Mouse (Mus musculus) limb, embryonic 14.5 days (tissue): ENCODE measurements around the gene Rhobtb1. TPM values are rescaled to one million over a fixed set of nuclear protein-coding genes. Genes with fewer than 3 reads are reported as not detected.
A peak's percentile ranks its signal among the peaks of the same experiment; 100 is the strongest.

Source experiments
- ATAC-seq: fragments of 200-750 bp; cut with Nextera tagmentation; 2 replicates; pipeline ENCODE4 v1.8.0; 2017; ENCODE audit warnings: low read depth, moderate number of reproducible peaks, moderate TSS enrichment; ENCODE audit not compliant: low FRiP score
- DNase-seq: peaks from one replicate; pipeline ENCODE4 v3.0.0-alpha.2; 2015; ENCODE audit warnings: low spot score
- H3K27ac ChIP-seq: fragments of 300-500 bp; sonication (generic); replicated peaks from 2 replicates; pipeline ENCODE4 v1.5.1; 2014; ENCODE audit warnings: low read depth, mild to moderate bottlenecking, low read length, moderate library complexity, mixed read lengths
- H3K27me3 ChIP-seq: fragments of 300-500 bp; sonication (generic); 2 replicates; pipeline ENCODE4 v1.6.1; 2014; ENCODE audit warnings: low read length, mixed read lengths; ENCODE audit not compliant: control insufficient read depth, insufficient read depth
- H3K36me3 ChIP-seq: fragments of 300-500 bp; sonication (generic); 2 replicates; pipeline ENCODE4 v1.6.1; 2014; ENCODE audit warnings: mild to moderate bottlenecking, low read length, moderate library complexity, mixed read lengths; ENCODE audit not compliant: control insufficient read depth, insufficient read depth
- H3K4me1 ChIP-seq: fragments of 300-500 bp; sonication (generic); 2 replicates; pipeline ENCODE4 v1.6.1; 2014; ENCODE audit warnings: antibody characterized with exemption, low read length, mixed read lengths; ENCODE audit not compliant: control insufficient read depth, insufficient read depth
- H3K4me2 ChIP-seq: fragments of 300-500 bp; sonication (generic); replicated peaks from 2 replicates; pipeline ENCODE4 v1.6.1; 2014; ENCODE audit warnings: low read depth, mild to moderate bottlenecking, low read length, moderate library complexity; ENCODE audit not compliant: severe bottlenecking
- H3K4me3 ChIP-seq: fragments of 300-500 bp; sonication (generic); replicated peaks from 2 replicates; pipeline ENCODE4 v1.5.1; 2014; ENCODE audit warnings: low read length
- H3K9ac ChIP-seq: fragments of 300-500 bp; sonication (generic); 2 replicates; pipeline ENCODE4 v1.6.1; 2014; ENCODE audit warnings: mild to moderate bottlenecking, low read depth, low read length, moderate library complexity; ENCODE audit not compliant: severe bottlenecking
- H3K9me3 ChIP-seq: fragments of 300-500 bp; sonication (generic); 2 replicates; pipeline ENCODE4 v1.6.1; 2016; ENCODE audit warnings: low read length; ENCODE audit not compliant: control insufficient read depth
- POLR2A ChIP-seq: fragments of 200-500 bp; IDR thresholded peaks from 2 replicates; pipeline ENCODE4 v1.8.0; 2012; ENCODE audit warnings: inconsistent platforms, mild to moderate bottlenecking, moderate library complexity, borderline replicate concordance; ENCODE audit not compliant: insufficient read depth, insufficient read length; ENCODE audit errors: extremely low read depth
- WGBS: fragments of 180-500 bp; shearing (Covaris S2); extraction: QIAGEN DNeasy Blood & Tissue Kit; methylation state at CpG from one replicate; pipeline ENCODE4 v1.1.7; 2014; 5-methylcytosine and 5-hydroxymethylcytosine counted together
- polyA plus RNA-seq, 2 experiments: library from polyadenylated mRNA; depleted of rRNA in 1 of 2; stranded (reverse) in 1 of 2; unstranded in 1 of 2; fragments of >200 nt; fragmentation: Nextera tagmentation in 1 of 2; extraction: Ambion mirVana in 1 of 2; gene quantifications; 2 replicates each; pipeline versions ENCODE4 v1.2.1 to v1.2.3; 2012 to 2014

Rhobtb1 gene
- polyA plus RNA-seq (2012; rRNA removed) (17.5 and 18.1 TPM in 2 replicates), polyA plus RNA-seq (2014; fragmentation: Nextera tagmentation; extraction: Ambion mirVana) (35.0 and 38.6 TPM in 2 replicates)

DNA sequence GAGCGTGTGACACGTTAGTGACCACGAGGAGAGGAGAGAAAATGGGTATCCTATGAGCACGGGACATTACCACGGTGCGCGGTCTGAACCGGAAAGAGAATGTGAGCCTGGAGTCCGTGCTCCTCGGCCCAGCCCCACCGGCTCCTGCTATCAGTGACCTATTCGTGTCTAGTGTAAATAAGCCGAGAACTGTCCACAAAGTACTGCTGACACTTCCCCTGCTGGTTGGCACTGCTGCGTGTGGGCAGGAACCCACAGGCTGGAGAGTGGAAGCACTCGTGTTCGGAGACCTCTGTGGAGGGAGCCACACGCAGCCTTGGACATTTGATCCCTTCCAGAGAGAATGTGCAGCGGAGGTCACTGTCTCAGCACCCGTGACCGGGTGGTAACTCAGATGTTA is at the start of gene Rhobtb1:
TSS of gene Rhobtb1 (plus strand) at position 390 of the 400 bp plus-strand sequence.
- 78% methylated on average over 20 of the region's 20 CpGs for WGBS
- no peak within 1 kb of the TSS for H3K4me2 ChIP-seq

DNA sequence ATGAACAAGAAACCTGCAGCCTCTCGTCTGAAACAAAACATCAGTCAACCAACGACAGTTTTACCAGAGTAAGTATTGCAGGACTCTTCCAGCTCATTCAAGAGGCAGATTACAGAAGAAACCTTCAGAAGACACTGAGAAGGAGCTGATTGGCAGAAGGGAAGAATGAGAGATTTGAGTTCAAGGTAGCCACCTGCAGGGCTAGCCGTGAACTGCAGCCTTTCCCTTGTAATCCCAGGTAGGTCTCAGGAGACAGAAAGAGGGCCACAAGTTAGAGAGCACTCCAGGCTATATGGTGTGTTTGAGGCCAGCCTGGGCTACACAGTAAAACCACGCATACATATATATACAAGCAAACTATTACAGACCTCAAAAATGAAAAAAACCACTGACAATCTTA is 49.2 kb upstream of the Rhobtb1 start:
- ATAC-seq (no peak), DNase-seq (peak; percentile 46)
- Histone ChIP-seq H3K27me3 (no peaks in the 10 kb centered on the region), H3K4me3 (no peak overlapping the region), H3K9ac (no peak overlapping the region), H3K36me3 (no peaks in the 10 kb centered on the region), H3K9me3 (no peaks in the 10 kb centered on the region), H3K27ac (no peak overlapping the region), H3K4me1 (peaks cover 8% of the 10 kb centered on the region), H3K4me2 (no peak overlapping the region)
- 78% methylated on average over 4 of the region's 4 CpGs for WGBS
- TF ChIP-seq POLR2A, result no peak

More for the DNA sequence above, at the start of gene Rhobtb1:
- TF ChIP-seq POLR2A, result no peak
- Histone ChIP-seq H3K9ac (no peak within 1 kb of the TSS), H3K27ac (no peak within 1 kb of the TSS), H3K4me3 (no peak within 1 kb of the TSS), H3K4me1 (no peaks in the 10 kb centered on the region), H3K36me3 (no peaks in the 10 kb centered on the region), H3K9me3 (no peaks in the 10 kb centered on the region), H3K27me3 (no peaks in the 10 kb centered on the region)
- DNase-seq (no peak), ATAC-seq (no peak)

DNA sequence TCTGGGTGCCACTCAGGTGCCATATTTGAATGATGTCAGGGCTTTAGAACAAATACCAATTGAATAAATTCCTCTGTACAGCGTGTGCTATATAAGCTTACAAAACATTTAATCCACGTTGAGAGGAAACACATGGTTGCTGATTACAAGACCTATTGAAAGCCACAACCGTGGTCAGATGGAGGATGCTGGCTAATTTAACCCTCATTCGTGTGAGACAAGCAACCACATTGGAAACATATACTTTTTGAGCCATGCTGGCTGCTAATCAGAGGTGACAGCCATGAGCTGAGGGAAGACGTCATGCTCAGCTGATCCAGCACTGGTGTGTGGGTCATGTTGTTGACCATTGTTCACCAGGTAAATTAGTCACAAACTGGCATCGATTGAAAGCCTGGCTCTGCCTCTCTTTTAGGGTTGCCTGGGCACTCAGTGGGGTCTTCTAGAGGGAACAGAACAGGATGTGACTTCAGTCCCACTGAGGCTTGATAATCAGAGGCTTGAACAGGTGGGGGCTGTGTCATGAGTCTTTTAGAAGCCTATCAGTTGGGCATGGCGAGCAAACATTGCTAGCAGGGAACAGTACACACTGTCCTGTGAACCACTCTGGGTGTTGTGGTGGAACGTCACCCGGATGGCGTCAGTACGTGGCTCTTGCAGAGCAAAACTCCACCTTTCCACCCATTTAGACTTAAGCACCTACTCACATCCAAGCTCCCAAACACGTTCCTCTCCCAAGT is 46.9 kb upstream of the Rhobtb1 start:
- no peaks in the 10 kb centered on the region for H3K36me3 ChIP-seq
- ATAC-seq, result no peak
- TF ChIP-seq POLR2A, result no peak
- no peak for DNase-seq
- H3K27me3 ChIP-seq, result no peaks in the 10 kb centered on the region
- no peak overlapping the region for H3K4me3 ChIP-seq
- no peak overlapping the region for H3K27ac ChIP-seq
- no peak overlapping the region for H3K4me2 ChIP-seq
- 70% methylated on average over 12 of the region's 12 CpGs for WGBS
- H3K9me3 ChIP-seq, result no peaks in the 10 kb centered on the region
- H3K9ac ChIP-seq, result no peak overlapping the region
- H3K4me1 ChIP-seq, result peaks cover 18% of the 10 kb centered on the region

GRCm38 (mm10) chr10:69104883-69105225 is 46.4 kb upstream of the Rhobtb1 start:
- peak; percentile 49 for DNase-seq
- TF ChIP-seq POLR2A, result no peak
- H3K27ac ChIP-seq, result no peak overlapping the region
- H3K27me3 ChIP-seq, result no peaks in the 10 kb centered on the region
- H3K9ac ChIP-seq, result no peak overlapping the region
- ATAC-seq, result no peak
- no peaks in the 10 kb centered on the region for H3K9me3 ChIP-seq
- WGBS, result 67% methylated on average over 9 of the region's 9 CpGs
- no peaks in the 10 kb centered on the region for H3K36me3 ChIP-seq
- no peak overlapping the region for H3K4me2 ChIP-seq
- H3K4me3 ChIP-seq, result no peak overlapping the region
- H3K4me1 ChIP-seq, result peaks cover 18% of the 10 kb centered on the region

DNA sequence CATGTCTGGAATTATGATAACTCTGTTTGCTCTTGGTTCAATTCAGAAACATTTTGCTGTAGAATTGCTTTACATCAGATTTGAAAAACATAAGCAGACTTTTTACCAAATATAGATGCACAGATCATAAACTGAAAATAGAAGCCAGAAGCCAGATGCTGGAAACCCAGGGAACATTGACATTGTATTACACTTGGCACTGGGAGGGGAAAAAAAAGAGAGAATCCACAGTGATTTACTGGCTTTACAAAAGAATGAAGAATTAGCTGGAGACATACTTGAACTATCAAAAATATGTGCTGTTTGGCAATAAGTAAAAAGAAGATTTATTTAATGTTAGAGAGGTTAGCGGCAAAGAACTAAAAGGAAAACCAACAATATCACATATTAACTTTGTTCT is 44.4 kb upstream of the Rhobtb1 start:
- Histone ChIP-seq H3K27me3 (no peaks in the 10 kb centered on the region), H3K4me2 (no peak overlapping the region), H3K9ac (no peak overlapping the region), H3K4me3 (no peak overlapping the region), H3K27ac (no peak overlapping the region), H3K9me3 (no peaks in the 10 kb centered on the region), H3K4me1 (peaks cover 18% of the 10 kb centered on the region), H3K36me3 (no peaks in the 10 kb centered on the region)
- DNase-seq (peak; percentile 73), ATAC-seq (no peak)
- 69% methylated on average over 1 of the region's 1 CpGs for WGBS
- TF ChIP-seq POLR2A, result no peak
